Mouse (Mus musculus) CH12.LX (cell line): ENCODE measurements around the gene Otud4.

ENCODE experiments used
- CHD1 ChIP-seq: IDR thresholded peaks from 2 replicates; pipeline ENCODE4 v1.6.1; 2012; ENCODE audit warnings: low read depth, low read length, improper control_type of control experiment, inconsistent platforms
- CTCF ChIP-seq, 2 experiments: IDR thresholded peaks in 1 of 2; conservative IDR thresholded peaks in 1 of 2; 2 replicates each; pipeline ENCODE4 v1.5.1; 2011 to 2012; ENCODE audit warnings: low read depth in 2 of 2, low read length in 2 of 2, improper control_type of control experiment in 1 of 2, inconsistent platforms in 1 of 2, mild to moderate bottlenecking in 1 of 2, moderate library complexity in 1 of 2

- no peak for TF ChIP-seq CHD1
- no peak for TF ChIP-seq CTCF (conservative IDR thresholded peaks at IDR 0.05 in 1 of 2, IDR thresholded peaks at IDR 0.05 in 1 of 2; ENCODE audit: low read depth in 2 of 2, low read length in 2 of 2)
These were observed 16.1 kb upstream of the Otud4 start for GRCm38 (mm10) chr8:79623351-79623750.
